Mouse (Mus musculus) left cerebral cortex, postnatal 10 days (tissue): Measurements from ENCODE around the gene Scel. TPM values are rescaled to one million over a fixed set of nuclear protein-coding genes. Genes with fewer than 3 reads are reported as not detected.

ENCODE experiments used
- DNase-seq, 2 experiments: peaks; one replicate each; pipeline ENCODE4 v3.0.0; 2021 to 2022; ENCODE audit warnings: low spot score in 2 of 2, mixed read lengths in 1 of 2; ENCODE audit errors: extremely low spot score in 1 of 2
- intact Hi-C: fragments of 180-260 bp; cut with DNase I; formaldehyde crosslinking; loops from one replicate; pipeline ENCODE4 v1.15.1; 2025
- microRNA-seq: library from miRNA; unstranded; fragments of <30 nt; microRNA quantifications from one replicate; pipeline ENCODE4 v1.2.0, GENCODE M21; 2022
- total RNA-seq, 2 experiments: library from RNA; stranded (reverse); gene quantifications; 2 replicates each; pipeline ENCODE4 v1.2.3; 2021

Gene Scel
- total RNA-seq, 2 experiments from 2014 or later: 0.73 to 2.0 TPM

DNA sequence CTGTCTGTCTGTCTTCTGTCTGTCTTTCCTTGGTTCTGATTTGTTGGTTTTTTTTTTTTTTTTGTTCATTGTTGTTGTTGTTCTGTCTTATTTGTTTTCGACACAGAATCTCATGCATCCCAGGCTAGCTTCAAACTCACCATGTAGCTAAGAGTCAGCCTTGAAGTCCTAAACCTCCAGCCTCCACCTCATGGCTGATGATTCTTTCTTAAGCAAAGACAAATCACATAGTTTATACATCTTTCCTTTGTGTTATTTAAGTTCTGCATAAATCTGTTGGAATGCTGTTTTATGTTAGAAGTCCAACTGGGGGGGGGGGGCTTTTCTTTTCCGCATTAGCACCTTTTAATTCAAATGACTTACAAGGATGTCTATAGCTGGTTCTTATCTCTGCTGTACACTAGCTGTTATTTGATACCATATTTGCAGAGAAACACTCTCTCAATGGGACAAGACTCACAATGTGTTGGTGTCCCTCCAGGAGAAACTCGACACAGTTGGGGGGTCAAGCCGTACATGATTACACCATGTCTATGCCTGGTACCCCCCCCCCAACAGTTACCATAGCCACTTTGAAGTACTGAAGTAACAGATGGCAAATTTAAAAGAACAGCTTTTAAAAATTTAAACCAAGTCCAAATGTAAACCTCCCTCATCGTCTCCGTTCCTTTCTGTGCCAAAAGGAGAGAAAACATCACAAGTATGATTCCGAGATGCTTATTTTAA, 116.7 kb downstream of the Scel start:
- DNase-seq: no peak
- intact Hi-C loops: loop anchor here (5.0 kb wide), 1 partner anchor 73 kb away; no protein-coding TSS in a partner anchor

DNA sequence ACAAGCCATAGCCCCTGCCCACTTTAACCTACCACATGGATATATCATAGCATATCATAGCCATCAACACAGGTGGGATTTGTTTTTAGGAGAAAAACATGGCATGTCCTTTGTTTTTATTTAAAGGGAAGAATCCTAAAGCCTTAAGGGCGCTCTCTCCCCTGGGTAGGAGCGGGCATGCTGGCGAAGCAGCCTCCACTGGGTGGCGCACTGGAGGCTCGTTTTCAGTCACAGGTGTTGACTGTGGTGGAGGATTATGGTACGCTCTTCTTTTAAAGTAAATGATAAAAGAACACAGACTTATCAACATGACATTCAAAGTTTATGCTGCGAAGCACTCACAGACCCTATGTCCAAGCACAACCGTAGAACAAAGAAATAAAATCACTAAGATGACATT, 117.4 kb downstream of the Scel start:
- DNase-seq: peak in 1 of 2 experiments; percentile 51
- intact Hi-C loops: loop anchor here (5.0 kb wide), 1 partner anchor 73 kb away; no protein-coding TSS in a partner anchor

DNA sequence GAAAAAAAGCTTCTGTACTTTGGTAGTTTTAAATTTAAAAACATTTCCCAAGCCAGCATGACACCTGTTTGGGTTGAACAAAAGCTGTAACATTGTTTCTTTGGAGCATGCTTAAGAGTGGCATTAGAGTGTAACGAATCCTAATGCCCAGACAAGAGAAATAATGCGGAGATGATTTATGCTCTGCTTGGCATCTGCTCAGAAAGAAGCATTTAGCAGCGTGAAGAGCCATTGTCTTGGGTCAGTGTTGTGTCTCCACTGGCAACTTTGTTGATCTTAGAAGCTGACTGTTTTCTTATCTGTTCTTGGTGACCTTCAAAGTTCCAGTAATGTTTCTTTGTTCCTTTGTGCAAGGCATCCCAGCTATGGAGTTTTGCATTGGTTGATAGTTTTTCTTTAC, 130.8 kb downstream of the Scel start:
- intact Hi-C loops: no loop called here

GRCm38 (mm10) chr14:103647981-103648380, 134.8 kb downstream of the Scel start:
- DNase-seq: no peak
- intact Hi-C loops: no loop called here

More for the DNA sequence above, 130.8 kb downstream of the Scel start:
- no peak for DNase-seq

GRCm38 (mm10) chr14:103648623-103649255, 135.6 kb downstream of the Scel start:
- intact Hi-C loops: no loop called here
- peak in 1 of 2 experiments; percentile 57 for DNase-seq

GRCm38 (mm10) chr14:103649302-103649701, 136.2 kb downstream of the Scel start:
- intact Hi-C loops: no loop called here
- DNase-seq: no peak

DNA sequence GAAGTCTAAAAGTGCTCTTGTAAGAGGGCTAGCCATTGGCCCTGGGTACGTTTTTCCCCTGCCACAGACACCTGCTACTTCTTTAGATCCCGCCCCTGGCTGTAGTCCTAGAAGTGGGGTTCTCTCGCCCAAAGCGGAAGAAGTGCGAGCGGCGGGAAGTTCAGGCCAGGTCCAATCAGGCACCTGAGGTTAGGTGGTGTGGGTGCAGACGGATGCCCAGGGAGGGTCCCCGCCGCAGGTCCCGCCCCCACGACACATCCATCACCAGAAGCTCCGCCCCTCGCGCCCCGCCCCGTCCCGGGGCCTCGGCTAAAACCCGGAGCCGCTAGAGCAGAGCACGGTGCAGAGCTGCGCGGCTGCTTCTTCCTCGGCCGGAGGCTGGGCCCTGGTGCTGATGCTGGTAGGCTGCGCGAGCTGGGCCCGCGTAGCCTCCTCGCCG, 136.8 kb downstream of the Scel start, which contains the start of gene Slain1:
Gene Slain1 (plus strand): TSS at position 333 of the 439 bp plus-strand sequence.
- DNase-seq: peak; percentile 85 to 91
- intact Hi-C loops: loop anchor here (5.0 kb wide), 1 partner anchor 88 kb away; no protein-coding TSS in a partner anchor

DNA sequence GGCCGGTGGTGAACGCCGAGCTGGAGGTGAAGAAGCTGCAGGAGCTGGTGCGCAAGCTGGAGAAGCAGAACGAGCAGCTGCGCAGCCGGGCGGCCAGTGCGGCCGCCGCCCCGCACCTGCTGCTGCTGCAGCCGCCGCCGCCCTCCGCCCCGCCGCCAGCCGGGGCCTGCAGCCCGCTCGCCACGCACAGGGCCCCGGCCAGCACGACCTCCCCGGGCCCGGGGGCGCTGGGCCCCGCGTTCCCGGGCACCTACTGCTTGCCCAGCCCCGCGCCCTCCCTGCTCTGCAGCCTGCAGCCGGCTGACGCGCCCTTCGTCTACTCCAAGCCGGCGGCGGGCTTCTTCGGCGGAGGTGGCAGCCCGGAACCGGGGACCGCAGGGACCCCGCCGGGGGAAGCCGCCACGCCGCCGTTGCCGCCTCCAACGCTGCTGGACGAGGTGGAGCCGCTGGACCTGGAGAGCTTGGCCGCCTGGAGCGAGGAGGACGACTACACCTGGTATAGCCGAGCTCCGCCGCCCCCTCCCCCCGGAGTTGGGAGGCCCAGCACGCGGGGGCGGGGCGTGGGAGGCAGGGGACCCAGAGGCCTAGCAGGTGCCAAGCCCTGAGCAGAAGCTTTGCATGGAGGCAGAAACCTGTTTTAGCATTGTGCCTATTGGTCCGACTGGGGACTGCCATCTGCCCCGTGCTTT, 137.4 kb downstream of the Scel start:
- DNase-seq: peak; percentile 22 to 80
- intact Hi-C loops: loop anchor here (5.0 kb wide), 1 partner anchor 88 kb away; no protein-coding TSS in a partner anchor

DNA sequence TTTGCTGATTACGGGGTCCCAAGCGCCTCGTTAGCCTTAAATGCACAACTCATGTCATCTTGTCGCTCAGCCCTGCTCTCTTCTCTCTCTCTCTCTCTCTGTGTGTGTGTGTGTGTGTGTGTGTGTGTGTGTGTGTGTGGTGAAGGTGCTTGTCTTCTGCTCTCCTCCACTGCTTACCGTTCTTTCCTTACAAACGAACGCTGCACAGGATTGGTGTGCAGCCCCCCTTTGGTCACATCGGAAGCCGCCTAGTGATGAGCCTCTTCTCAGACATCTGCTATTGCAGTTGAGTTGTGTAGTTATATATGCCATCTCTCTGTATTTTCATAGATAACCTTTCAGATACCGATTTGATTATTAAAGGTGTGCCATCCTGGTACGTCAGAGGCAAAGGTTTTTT, 138.0 kb downstream of the Scel start:
- no peak for DNase-seq
- intact Hi-C loops: loop anchor here (5.0 kb wide), 1 partner anchor 89 kb away; no protein-coding TSS in a partner anchor

DNA sequence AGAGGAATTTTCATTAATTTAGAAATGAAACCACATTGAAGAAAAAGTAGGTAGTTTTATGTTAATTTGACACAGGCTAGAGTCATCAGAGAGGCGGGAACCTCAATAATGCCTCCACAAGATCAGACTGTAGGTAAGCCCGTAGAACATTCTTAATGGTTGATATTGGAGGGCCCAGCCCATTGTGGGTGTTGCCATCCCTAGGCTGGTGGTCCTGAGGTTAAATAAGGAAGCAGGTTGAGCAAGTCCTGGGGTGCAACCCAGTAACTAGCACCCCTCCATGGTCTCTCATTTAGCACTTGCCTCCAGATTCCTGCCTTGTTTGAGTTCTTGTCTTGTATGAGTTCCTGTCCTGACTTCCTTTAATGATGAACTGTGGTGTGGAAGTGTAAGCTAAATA, 138.4 kb downstream of the Scel start:
- DNase-seq: no peak
- intact Hi-C loops: loop anchor here (5.0 kb wide), 1 partner anchor 89 kb away; no protein-coding TSS in a partner anchor

DNA sequence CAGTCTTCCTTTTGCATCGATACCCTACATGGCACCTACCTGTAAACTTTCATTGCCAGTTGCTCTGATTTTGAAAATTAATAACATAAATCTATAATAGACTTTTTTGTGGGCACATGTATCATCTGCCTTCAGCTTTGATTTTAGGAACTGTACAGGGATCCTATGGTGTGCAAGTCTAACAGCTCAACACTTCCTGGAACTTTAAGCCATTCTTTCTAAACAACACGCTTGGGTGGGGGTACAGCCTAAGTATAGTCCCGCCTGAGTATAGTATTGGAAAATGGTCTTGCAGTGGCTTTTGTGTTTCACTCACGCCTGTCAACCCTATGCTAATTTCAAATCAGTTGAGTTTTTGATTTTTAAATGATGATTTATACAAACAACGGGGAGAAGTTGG, 139.4 kb downstream of the Scel start:
- DNase-seq: no peak
- intact Hi-C loops: loop anchor here (5.0 kb wide), 1 partner anchor 90 kb away; no protein-coding TSS in a partner anchor

- intact Hi-C loops: loop anchor here (5.0 kb wide), 1 partner anchor 91 kb away; no protein-coding TSS in a partner anchor
- no peak for DNase-seq
Observed at GRCm38 (mm10) chr14:103653800-103654199, 140.7 kb downstream of the Scel start.

DNA sequence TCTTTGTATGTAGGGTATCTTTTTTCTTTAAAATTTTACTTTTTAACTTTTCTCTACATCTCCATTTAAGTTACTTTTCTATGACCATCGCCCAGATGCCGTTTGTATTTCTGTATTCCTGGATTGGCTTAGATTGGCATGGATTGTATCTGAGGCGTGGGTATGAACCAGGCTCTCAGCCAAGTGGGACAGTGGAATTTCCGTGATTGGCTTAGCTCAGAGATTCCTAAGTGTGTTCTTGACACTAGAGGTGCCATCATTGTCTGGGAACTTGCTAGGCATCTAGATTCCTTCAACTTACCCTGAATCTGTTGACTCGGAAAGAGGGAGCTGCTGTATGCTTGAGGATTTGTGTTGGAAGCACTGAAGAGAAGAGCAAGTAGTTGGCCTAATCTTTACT, 142.3 kb downstream of the Scel start:
- intact Hi-C loops: loop anchor here (5.0 kb wide), 1 partner anchor 37 kb away; no protein-coding TSS in a partner anchor
- DNase-seq: no peak

GRCm38 (mm10) chr14:103657876-103658275, 144.7 kb downstream of the Scel start:
- DNase-seq: no peak
- intact Hi-C loops: loop anchor here (5.0 kb wide), 1 partner anchor 34 kb away; no protein-coding TSS in a partner anchor

Small RNAs within 50 kb of the gene (microRNA-seq; reads per million reads assigned to microRNA genes)
- gene Gm22877: 0.86 reads per million

Other genes starting within 250 kb of the Scel start
- gene Mycbp2, start 166.5 kb upstream of the Scel start, total RNA-seq: 100 to 1,000 TPM; 165 to 170 TPM
- 10 to 100 TPM; 61.2 to 63.0 TPM for gene Slain1, start 136.9 kb downstream of the Scel start, total RNA-seq